Mouse (Mus musculus) mouse trophoblast stem cell (cell line): ENCODE measurements around the gene Rtbdn.

Source experiments
- in situ Hi-C, 2 experiments: fragments of 300-500 bp; cut with MseI, MboI; formaldehyde crosslinking; loops; 2 replicates in 1 of 2; 3 replicates in 1 of 2; pipeline ENCODE4 v1.15.1; 2025

The Rtbdn gene

GRCm38 (mm10) chr8:84978248-84978940 is 31.6 kb downstream of the Rtbdn start, which contains the start of gene Junb:
Gene Junb, minus strand, starts transcription at chr8:84978718.
- in situ Hi-C loops: no loop called here

DNA sequence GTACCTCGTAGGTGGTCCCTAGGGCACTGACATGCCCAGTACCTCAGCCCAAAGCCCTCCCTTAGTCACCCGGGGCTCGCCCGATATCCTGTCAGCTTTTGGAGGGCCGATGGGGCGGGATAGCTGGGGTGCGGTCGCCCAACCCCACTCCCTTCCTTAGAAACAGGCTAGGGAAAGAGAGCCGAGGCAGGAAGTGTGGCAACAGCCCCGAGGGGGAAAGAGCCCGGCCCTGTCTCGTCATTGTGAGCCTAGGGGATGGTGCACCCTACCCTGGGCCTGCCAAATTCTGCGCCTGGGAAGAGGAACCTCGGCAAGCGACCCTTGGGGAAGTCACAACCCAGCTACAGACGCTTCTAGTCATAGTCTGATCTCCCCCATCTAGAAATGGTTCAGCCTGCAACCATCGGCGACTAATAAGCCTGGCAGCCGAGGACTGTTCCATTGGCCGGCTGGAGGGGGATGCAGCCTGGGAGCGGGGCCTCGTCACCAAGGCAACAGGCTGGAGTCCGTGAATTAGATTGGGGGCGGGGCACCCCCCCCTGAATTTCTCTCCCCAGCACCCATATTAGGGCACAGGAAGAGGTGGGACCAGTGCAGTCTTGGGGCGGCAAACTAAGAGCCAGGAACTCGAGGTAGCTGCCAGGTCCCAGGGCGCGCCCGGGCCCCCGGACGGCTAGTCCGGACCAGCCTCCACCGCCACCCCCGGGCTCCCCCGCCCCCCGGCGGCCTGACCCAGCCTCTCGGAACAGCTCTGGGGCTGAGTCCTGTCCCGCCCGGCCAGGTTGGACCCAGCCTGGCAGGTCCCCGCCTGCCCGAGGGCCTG is 33.0 kb downstream of the Rtbdn start:
- in situ Hi-C loops: no loop called here

- in situ Hi-C loops: no loop called here
Observed at GRCm38 (mm10) chr8:84980622-84981358, 34.0 kb downstream of the Rtbdn start.

DNA sequence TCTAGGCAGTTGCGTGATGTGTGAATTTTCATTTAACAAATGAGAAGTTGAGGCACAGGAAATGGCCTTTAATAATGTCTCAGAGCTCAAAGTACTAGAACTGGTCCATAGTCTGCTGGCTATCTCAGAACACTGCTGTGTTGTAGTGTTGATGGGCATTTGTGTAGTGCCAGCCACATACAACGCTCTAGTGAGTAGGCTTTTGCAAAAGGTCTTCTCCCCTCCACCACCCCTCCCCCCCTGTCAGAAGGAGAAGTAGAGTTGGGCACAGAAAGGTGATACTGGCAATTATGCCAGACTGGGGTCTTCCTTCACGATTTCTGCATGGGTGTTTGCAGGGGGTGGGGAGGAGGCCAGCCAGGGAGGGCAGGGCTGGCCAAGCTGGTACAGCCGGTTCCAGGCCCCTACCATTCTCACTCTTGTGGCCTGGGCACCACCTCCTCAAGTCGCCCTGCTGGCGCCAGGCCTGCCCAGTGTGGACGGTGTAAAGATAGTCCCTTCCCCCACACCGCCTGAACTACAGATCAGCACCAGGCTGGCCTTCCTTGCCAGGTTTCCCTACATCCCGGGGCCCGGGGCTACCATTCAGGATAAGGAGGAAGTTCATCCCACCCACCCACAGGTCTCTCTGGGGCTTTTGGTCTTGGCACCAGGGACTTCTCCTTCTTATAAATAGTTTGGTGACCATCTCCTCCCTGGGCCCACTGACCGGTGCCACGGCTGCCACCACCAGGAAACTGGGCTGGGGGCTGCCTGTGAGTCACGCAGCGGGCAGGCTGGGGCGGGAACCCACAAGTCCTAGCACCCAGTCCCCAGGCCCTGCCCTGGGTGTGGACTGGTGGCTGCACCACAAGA is 35.1 kb downstream of the Rtbdn start:
- in situ Hi-C loops: no loop called here

DNA sequence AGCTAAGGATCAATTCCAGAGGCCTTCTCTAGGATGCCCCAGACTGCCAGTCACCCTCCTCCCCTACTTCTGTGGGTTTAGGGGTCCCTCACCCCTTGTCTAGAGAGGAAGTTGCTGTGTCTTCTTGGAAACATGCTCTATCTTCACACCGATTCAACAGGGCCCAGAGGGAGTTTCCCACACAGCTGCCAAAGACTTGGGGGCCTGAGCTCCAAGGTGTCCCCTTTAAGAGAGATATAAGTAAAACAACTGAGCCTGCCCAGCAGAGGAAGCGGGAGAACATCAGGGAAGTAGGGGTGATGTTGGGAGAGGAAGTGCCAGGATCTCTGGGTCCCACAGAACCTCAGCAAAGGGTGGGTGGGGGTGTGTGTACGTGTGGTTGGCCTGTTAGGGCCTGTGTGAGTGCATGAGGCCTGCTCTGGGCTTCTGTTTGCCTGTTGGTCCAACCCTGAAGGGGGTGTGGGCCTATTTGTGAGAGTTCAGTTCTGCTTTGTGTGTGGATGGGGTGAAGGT is 35.8 kb downstream of the Rtbdn start:
- in situ Hi-C loops: no loop called here

- in situ Hi-C loops: no loop called here
Observed at GRCm38 (mm10) chr8:84984294-84985048, 37.7 kb downstream of the Rtbdn start.

- in situ Hi-C loops: no loop called here
Observed at GRCm38 (mm10) chr8:84985049-84985683, 38.4 kb downstream of the Rtbdn start.

DNA sequence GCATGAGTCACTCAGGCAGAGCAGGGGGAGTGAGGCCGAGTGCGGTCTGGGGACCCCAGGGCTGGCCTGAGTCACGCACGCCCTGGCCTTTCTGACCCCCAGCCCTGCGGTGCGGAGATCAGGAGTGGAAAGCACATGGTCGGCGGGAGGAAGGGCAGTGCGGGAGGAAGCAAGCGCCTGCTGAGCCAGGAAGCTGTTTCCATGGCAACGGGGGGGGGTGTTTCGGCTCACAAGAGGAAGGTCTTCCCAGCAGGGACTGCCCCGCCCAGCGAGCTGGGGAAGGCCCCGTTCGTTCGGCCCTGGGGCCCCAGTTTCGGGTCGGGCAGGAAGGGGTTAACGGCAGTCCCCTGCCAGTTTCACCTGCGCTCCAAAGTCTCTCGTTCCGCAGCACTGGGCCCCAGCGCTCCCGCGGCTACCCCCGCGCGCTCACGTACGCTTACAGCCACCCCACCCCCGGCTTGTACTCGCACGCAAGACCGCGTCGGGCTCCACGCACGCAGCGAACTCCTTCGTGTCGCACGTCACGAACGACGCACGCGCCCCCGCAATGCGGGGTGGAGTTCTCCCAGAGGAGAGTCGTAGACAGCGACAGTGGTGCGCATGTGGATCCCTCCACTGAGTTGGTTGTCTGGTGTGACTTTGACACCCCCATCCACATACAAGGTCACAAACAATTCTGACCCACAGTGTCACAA is 39.0 kb downstream of the Rtbdn start:
- in situ Hi-C loops: no loop called here

DNA sequence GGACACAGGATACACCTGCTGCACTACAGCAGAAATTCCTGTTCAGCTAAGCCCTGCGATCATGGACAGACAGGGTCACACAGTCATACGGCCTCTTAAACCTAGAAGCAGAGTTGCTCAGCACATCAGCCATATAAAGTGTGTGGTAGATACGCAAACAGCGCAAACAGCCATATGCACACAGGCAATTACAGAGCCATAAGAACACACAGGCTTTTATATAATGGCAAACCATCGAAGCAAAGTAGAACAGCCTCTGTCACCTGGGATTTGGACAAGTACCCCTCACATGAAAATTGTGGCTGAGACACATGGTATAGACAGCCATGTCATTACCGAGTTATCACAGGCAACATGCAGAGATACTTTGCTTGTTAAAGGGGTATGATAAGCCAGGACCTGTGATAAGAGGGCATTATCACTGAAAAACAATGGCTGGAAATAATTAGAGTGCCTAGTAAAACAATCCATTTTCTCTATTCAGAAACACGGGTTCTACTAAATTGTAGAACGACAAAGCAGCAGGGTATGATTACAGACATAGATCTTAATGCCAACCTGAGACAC is 39.7 kb downstream of the Rtbdn start:
- in situ Hi-C loops: no loop called here

GRCm38 (mm10) chr8:84987388-84987787 is 40.6 kb downstream of the Rtbdn start:
- in situ Hi-C loops: no loop called here

DNA sequence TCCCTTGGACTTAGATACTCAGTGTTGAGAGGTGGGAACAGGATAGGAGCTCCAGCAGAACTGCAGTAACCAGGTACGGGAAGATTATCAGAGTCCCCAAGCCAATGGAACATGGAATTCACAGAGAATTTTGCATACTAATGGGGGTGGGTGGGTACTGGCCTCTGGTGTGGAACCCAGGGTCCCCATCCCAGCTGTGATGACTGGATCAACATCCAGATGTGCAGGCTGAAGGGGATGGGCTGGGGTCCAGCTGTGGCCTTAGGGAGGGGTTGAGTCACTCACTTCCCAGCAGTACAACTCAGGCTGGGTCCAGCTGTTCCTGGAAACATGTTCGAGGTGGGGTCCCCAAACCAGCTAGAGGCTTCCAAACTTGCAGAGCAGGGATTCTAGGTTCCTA is 41.1 kb downstream of the Rtbdn start:
- in situ Hi-C loops: no loop called here

GRCm38 (mm10) chr8:84989311-84989731 is 42.5 kb downstream of the Rtbdn start:
- in situ Hi-C loops: no loop called here

GRCm38 (mm10) chr8:84989810-84990209 is 43.0 kb downstream of the Rtbdn start:
- in situ Hi-C loops: no loop called here

GRCm38 (mm10) chr8:84990349-84990748 is 43.6 kb downstream of the Rtbdn start, which contains the start of gene Hook2:
Gene Hook2, plus strand, starts transcription at chr8:84990603.
- in situ Hi-C loops: no loop called here

DNA sequence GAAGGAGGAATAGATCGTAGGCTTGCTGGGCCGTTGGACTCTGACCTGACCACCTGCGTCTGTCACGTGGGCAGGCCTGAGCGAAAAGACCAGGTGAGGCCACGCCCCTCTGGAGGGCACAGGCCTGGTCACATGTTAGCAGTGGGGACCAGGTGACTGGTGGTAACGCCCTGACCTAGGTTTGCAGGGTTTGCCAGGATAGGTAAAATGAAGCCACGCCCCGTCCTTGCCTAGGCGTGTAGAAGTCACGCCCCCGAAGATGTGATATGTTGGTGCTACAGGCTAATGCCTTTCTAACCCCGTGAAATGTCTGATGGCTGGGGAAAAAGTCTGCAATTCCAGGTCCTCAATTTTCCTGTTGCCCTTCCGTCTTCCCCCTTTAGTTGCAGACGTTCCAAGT is 44.0 kb downstream of the Rtbdn start:
- in situ Hi-C loops: no loop called here

DNA sequence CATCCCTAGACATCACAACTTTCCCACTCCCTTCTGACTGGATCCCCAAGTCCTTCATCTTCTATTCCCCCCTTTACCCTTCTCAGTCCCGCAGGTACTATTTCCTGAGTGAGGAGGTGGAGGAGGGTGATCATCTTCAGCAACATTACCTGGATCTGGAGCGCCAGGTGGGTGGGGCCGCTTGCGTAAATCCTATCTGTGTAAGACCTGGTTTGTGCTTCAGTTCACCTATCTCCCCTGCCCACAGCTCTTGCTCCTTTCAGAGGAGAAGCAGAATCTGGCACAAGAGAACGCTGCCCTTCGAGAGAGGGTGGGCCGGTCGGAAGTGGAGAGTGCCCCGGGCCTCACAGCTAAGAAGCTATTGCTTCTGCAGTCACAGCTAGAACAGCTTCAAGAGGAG is 47.6 kb downstream of the Rtbdn start:
- in situ Hi-C loops: no loop called here

GRCm38 (mm10) chr8:84995680-84996079 is 48.9 kb downstream of the Rtbdn start:
- in situ Hi-C loops: no loop called here

DNA sequence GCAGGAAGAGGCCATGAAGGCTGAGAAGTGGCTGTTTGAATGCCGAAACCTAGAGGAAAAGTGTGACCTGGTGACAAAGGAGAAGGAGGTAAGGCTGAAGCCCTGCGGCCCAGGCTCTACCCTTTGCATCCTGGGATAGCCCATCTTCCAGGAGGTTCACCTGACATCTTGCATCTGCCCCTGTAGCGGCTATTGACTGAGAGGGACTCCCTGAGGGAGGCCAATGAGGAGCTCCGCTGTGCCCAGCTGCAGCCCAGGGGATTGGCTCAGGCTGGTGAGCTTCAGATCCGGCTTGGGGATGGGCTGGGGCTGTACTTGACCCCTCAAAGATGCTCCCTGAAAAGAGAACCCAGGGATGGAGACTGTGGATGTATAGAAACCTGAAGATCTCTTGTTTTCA is 50.2 kb downstream of the Rtbdn start:
- in situ Hi-C loops: no loop called here
